Mouse (Mus musculus): Measurements from ENCODE around the gene Ifitm7.
"Not testable (repeated sequence)": the region's sequence is repeated elsewhere in the genome, so short reads cannot be mapped to it uniquely, and the experiment has no call there.

Gene Ifitm7

DNA sequence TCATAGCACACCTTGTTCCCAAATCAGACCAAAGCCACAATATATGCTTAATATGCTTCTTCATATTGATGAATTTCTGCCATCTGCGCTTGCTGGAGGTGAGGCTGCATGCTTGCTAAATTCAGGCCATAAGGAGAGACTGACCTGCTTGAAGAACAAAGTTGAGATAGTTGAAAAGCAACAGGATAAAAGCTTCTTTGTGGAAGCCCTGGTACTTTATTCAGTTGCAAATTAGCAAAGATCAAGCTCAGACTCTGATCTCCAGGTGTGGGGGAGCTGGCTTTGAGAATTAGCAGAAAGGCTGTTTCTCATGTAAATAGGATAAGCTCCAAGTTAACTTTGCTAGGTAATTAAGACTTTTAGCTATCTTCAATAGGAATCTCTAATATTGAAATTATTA is 9.7 kb downstream of the Ifitm7 start:
- DNase-seq: not testable (repeated sequence)

- not testable (repeated sequence) for DNase-seq
These were observed 10.3 kb downstream of the Ifitm7 start for GRCm38 (mm10) chr16:13976358-13976896.

- DNase-seq: no peak
These were observed 14.6 kb downstream of the Ifitm7 start for GRCm38 (mm10) chr16:13972051-13972450.

- no peak for DNase-seq
These were observed 17.6 kb downstream of the Ifitm7 start for GRCm38 (mm10) chr16:13969096-13969495.

GRCm38 (mm10) chr16:13962053-13962452 is 24.6 kb downstream of the Ifitm7 start:
- no peak for DNase-seq

GRCm38 (mm10) chr16:13951245-13951644 is 35.4 kb downstream of the Ifitm7 start:
- no peak for DNase-seq

DNA sequence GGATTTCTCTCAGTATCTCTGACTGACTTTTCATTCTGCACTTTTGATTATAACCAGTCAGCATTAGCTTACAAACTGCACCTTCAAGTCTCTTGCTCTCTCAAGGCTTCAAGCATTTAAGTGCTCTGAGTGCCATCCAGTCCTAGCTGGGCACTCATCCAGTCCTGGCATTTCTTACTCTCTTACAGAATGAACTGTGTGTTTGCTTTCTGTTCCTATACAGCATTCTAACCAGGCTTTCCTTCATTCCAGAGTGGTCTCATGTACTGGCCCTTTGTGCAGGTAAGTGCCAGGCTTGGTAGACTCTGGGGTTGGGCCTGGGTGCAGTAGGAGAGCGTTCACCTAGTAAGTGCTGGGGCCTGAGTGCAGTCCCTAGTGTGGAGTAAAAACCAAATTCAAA is 40.4 kb downstream of the Ifitm7 start:
- DNase-seq: no peak

DNA sequence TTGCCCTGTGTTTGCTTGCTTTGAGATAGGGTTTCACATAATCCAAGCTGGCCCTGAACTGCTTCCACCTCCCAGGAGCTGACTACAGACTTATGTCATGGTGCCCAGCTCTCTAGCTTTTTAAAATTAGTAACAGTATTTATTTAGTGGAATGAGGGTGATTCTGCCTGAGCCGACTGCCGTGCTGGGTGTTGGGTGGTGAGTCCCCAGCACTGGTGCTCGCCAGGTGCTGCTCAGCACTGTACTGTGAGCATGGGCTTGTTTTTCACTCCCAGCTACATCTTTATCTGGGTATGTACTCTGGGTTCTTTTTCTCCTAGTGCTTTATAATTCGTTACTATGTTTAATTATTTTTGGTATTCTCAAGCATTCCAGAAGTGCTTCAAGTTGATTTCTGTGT is 41.5 kb downstream of the Ifitm7 start:
- DNase-seq: no peak

GRCm38 (mm10) chr16:13944752-13945151 is 41.9 kb downstream of the Ifitm7 start:
- no peak for DNase-seq

DNA sequence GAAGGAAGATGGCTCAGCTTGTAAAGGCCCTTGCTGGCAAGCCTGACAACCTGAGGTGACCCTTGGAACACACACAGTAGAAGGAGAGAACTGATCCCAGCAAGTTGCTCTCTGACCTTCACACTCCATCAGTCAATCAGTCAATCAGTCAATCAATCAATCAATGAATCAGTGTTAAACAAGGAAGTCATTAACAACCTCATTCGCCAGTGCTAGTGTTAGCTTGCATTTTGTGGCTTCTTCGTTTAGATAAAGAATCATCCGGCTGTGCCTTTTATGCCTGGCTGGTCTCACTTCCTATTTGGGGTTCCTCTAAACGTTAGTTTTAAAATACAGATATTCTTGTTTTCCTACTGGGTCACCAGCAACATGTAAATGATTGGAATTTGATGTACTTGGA is 42.5 kb downstream of the Ifitm7 start:
- DNase-seq: no peak

DNA sequence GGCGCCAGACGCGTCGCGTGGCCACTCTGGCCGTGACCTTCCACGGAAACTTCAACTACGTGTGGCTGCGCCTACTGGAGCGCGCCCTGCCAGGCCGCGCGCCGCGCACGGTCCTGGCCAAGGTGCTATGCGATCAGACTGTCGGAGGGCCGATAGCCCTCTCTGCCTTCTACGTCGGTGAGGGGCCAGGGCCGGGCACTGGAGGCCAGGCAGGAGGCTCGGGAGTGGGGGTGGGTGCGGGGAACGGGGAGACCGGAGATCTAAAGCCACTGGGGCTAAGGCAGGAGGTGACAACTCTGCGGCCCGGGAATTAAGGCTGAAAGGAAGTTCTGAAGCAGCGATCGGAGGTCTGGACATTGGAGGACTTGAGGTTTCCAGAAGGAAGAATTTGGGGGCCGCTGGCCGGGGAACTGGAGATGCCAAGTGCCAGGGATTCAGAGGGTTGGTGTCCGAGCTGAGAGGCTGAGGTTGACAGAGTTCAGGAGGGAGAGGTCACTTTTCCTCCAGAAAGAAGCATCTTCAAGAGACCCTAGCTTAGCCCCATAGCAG is 45.8 kb downstream of the Ifitm7 start:
- DNase-seq: no peak

- peak; percentile 89 to 90 for DNase-seq
These were observed 46.4 kb downstream of the Ifitm7 start for GRCm38 (mm10) chr16:13940139-13940846.
